Mouse (Mus musculus) liver, embryonic 15.5 days (tissue): ENCODE results near the gene Zfp61. TPM values are rescaled to one million over a fixed set of nuclear protein-coding genes. Genes with fewer than 3 reads are reported as not detected.

ENCODE experiments used
- ATAC-seq: fragments of 200-750 bp; cut with Nextera tagmentation; 2 replicates; pipeline ENCODE4 v1.8.0; 2017; ENCODE audit warnings: moderate number of reproducible peaks, mild to moderate bottlenecking, moderate library complexity; ENCODE audit not compliant: insufficient read depth
- H3K27ac ChIP-seq: fragments of 300-500 bp; sonication (generic); replicated peaks from 2 replicates; pipeline ENCODE4 v1.5.1; 2015; ENCODE audit warnings: mild to moderate bottlenecking, inconsistent platforms
- H3K27me3 ChIP-seq: fragments of 300-500 bp; sonication (generic); 2 replicates; pipeline ENCODE4 v1.6.1; 2015; ENCODE audit warnings: mild to moderate bottlenecking, inconsistent platforms
- H3K36me3 ChIP-seq: fragments of 300-500 bp; sonication (generic); replicated peaks from 2 replicates; pipeline ENCODE4 v1.6.1; 2015; ENCODE audit warnings: moderate library complexity, mild to moderate bottlenecking, inconsistent platforms
- H3K4me1 ChIP-seq: fragments of 300-500 bp; sonication (generic); replicated peaks from 2 replicates; pipeline ENCODE4 v1.6.1; 2015; ENCODE audit warnings: inconsistent platforms
- H3K4me2 ChIP-seq: fragments of 300-500 bp; sonication (generic); 2 replicates; pipeline ENCODE4 v1.6.1; 2015; ENCODE audit warnings: moderate library complexity, mild to moderate bottlenecking, inconsistent platforms
- H3K4me3 ChIP-seq: fragments of 300-500 bp; sonication (generic); replicated peaks from 2 replicates; pipeline ENCODE4 v1.5.1; 2015; ENCODE audit warnings: mild to moderate bottlenecking, inconsistent platforms
- H3K9ac ChIP-seq: fragments of 300-500 bp; sonication (generic); 2 replicates; pipeline ENCODE4 v1.6.1; 2015; ENCODE audit warnings: moderate library complexity, mild to moderate bottlenecking, inconsistent platforms
- H3K9me3 ChIP-seq: fragments of 300-500 bp; sonication (generic); replicated peaks from 2 replicates; pipeline ENCODE4 v1.6.1; 2016; ENCODE audit warnings: inconsistent platforms
- WGBS: fragments of 180-500 bp; shearing (Covaris S2); methylation state at CpG from one replicate; pipeline ENCODE4 v1.1.7; 2015; ENCODE audit warnings: mixed read lengths; ENCODE audit not compliant: insufficient replicate concordance; 5-methylcytosine and 5-hydroxymethylcytosine counted together
- polyA plus RNA-seq: library from polyadenylated mRNA; unstranded; fragments of >200 nt; fragmentation: Nextera tagmentation; extraction: Ambion mirVana; gene quantifications from 2 replicates; pipeline ENCODE4 v1.2.1, GENCODE M21; 2015

Gene Zfp61
- 2.1 and 2.6 TPM in 2 replicates for polyA plus RNA-seq

DNA sequence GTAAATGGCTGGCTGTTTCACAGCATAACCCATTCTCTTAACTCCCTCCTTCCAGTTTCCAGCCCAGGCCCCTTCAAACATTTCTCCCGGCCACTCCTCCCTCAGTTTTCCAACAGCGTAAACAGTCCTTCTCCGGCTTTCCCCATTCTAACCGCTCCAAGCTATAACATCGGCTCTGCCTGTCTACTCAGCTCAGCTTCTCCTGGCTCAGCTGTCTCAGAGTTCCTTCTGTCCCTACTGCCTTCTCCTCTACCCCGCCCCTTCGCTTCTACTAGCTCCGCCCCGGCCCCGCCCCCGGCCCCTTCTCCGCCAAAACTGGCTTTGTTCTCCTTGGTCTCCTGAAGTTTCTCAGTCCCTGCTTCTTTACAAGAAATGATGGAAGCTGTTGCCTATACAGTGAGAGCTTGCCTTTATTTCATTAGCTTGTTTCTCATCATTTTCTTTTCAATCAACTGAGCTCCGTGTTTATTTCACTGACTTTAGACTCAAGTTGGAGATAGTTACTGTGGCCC is at the start of gene Zfp61:
Zfp61 (minus strand) TSS at position 462 of the 512 bp plus-strand sequence.
- H3K27me3 ChIP-seq, result no peaks in the 10 kb centered on the region
- ATAC-seq, result peak; percentile 47; the same call in 1 of the 2 replicates
- 1% methylated on average over 13 of the region's 13 CpGs for WGBS
- H3K27ac ChIP-seq, result peak within 1 kb of the TSS; percentile 1; the same call in 1 of the 2 replicates
- H3K36me3 ChIP-seq, result 0 out of 2 replicates have a peak, but pooled peaks cover under 1% of the 10 kb centered on the region
- H3K9me3 ChIP-seq, result no peaks in the 10 kb centered on the region
- H3K4me2 ChIP-seq, result peak within 1 kb of the TSS; percentile 88
- H3K4me1 ChIP-seq, result peaks cover 33% of the 10 kb centered on the region
- peak within 1 kb of the TSS; percentile 68 for H3K4me3 ChIP-seq
- H3K9ac ChIP-seq, result peak within 1 kb of the TSS; percentile 49

DNA sequence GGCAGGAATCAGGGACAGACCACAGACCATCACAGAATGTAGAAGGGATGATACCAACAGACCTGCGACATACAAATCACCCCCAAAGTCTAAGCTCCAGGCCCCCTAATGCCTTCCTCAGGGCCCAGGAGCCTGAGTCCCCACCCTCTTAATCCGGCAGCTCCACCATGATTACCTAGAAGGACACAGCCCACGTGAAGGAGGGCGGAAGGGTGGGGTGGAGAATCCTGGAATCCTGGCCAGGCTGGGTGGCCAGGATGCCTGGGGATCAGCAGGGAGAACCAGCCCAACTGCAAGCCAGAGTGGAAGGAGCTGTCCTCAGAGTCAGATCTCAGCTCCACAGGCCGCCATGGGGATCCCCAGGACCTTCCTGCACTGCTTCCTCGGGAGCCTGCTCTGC is 47.9 kb upstream of the Zfp61 start, which contains the start of gene Lypd5:
Lypd5 (plus strand) TSS at position 301 of the 400 bp plus-strand sequence.
- no peaks in the 10 kb centered on the region for H3K4me1 ChIP-seq
- H3K36me3 ChIP-seq, result no peaks in the 10 kb centered on the region
- H3K9me3 ChIP-seq, result no peaks in the 10 kb centered on the region
- no peak within 1 kb of the TSS for H3K4me3 ChIP-seq
- ATAC-seq, result no peak
- H3K4me2 ChIP-seq, result no peak within 1 kb of the TSS
- WGBS, result 26% methylated on average over 6 of the region's 6 CpGs
- peaks cover 10% of the 10 kb centered on the region; the same call in 1 of the 2 replicates for H3K27me3 ChIP-seq
- H3K9ac ChIP-seq, result no peak within 1 kb of the TSS
- H3K27ac ChIP-seq, result no peak within 1 kb of the TSS

DNA sequence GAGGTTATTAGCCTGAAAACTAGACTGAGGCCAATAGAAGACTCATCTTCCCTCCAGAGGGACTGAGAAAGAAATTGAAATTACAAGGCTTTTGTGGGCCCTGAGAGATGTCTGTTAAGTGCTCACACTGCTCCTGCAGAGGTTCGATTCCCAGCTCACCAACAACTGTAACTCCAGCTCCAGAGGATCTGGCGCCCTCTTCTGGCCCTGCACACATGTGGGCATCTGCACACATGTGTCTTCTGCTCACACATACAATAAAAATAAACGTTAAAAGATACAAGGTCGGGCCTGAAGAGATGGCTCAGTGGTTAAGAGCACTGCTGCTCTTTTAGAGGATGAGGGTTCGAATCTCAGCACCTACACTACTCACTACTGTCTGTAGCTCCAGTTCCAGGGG is 45.4 kb upstream of the Zfp61 start:
- no peak overlapping the region for H3K9ac ChIP-seq
- 50% methylated on average over 5 of the region's 5 CpGs for WGBS

DNA sequence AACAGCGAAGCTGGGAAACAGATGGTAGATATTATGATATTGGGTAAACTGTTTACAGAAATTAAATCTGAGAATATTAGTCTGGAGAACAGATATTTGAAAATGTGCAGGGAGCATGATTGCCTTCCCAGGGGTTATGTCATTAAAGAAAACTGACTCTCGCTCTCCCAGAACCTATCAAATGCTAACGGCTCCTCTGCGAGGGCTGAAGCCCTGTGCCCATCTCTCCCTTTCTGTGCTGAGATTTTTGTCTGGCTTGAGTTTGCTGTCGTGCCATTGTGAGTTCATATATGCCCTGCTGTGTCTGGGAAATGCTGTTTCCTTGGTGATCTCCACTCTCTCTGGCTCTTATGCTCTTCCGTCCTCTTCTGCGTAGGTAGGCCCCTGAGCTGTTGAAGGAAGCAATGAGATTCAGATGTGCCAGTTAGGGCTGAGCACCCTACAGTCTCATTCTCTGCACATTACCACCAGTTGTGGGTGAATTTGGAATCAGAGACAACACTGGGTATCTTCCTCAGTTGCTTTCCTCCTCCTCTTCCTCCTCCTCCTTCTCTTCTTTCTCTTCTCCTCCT is 42.8 kb upstream of the Zfp61 start:
- no peak for ATAC-seq
- no peak overlapping the region for H3K4me3 ChIP-seq
- H3K9me3 ChIP-seq, result no peaks in the 10 kb centered on the region
- WGBS, result 60% methylated on average over 7 of the region's 7 CpGs
- H3K4me1 ChIP-seq, result no peaks in the 10 kb centered on the region
- H3K27me3 ChIP-seq, result 0 out of 2 replicates have a peak, but pooled peaks cover under 1% of the 10 kb centered on the region
- H3K27ac ChIP-seq, result no peak overlapping the region
- no peak overlapping the region for H3K9ac ChIP-seq
- H3K4me2 ChIP-seq, result no peak overlapping the region
- H3K36me3 ChIP-seq, result no peaks in the 10 kb centered on the region

More for the DNA sequence above, 45.4 kb upstream of the Zfp61 start:
- no peaks in the 10 kb centered on the region for H3K9me3 ChIP-seq
- H3K4me2 ChIP-seq, result no peak overlapping the region
- ATAC-seq, result no peak
- no peaks in the 10 kb centered on the region for H3K36me3 ChIP-seq
- H3K27ac ChIP-seq, result no peak overlapping the region
- H3K4me3 ChIP-seq, result no peak overlapping the region
- no peaks in the 10 kb centered on the region for H3K4me1 ChIP-seq
- H3K27me3 ChIP-seq, result peaks cover 5% of the 10 kb centered on the region; the same call in 1 of the 2 replicates

DNA sequence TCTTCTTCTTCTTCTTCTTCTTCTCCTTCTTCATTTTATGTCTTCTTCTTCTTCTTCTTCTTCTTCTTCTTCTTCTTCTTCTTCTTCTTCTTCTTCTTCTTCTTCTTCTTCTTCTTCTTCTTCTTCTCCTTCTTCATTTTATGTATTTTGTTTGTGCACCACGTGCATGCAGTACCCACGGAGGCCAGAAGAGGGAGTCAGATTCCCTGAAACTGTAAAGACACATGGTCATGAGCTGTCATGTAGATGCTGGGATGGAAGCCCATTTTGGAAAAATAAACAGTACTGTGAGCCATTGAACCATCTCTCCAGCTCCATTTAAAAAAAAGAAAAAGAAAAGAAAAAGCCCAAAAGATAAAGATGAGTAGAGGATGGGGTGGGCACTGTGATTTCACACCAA is 37.2 kb upstream of the Zfp61 start:
- Histone ChIP-seq H3K27me3 (peaks cover 27% of the 10 kb centered on the region), H3K4me3 (no peak overlapping the region), H3K36me3 (no peaks in the 10 kb centered on the region), H3K9me3 (peaks cover 4% of the 10 kb centered on the region; the same call in 1 of the 2 replicates), H3K4me1 (no peaks in the 10 kb centered on the region), H3K4me2 (no peak overlapping the region), H3K9ac (no peak overlapping the region), H3K27ac (no peak overlapping the region)
- ATAC-seq, result no peak
- WGBS, result 36% methylated on average over 2 of the region's 2 CpGs

DNA sequence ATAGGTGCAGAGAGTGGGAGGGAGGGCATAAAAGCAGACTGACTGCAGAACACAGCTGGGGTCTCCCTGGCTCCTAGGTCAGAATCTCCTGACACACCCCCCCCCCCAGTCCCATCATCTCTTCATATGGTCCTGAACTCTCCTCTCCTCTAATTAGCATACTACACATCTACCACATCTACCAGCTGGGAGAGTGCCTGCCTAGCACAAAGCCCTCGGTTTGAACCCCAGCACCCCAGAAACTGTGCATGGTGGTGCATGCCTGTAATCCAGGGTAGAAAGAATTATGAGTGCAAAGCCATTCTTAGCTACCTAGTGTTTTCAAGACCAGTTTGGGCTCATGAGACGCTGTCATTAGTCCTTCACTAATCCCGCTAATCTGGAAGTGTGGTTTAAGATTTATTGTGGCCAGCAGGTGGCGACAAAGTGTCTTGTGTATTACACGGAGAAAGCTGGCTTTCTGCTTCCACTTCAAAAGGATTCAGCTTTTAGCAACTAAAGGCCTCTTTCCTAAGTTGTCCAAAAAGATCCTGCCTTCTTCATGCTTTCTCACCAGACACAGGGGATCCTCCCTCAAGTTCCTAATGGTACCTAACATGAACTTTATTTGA is 34.8 kb upstream of the Zfp61 start:
- ATAC-seq, result no peak
- WGBS, result 6% methylated on average over 5 of the region's 5 CpGs
- peaks cover 4% of the 10 kb centered on the region; the same call in 1 of the 2 replicates for H3K9me3 ChIP-seq
- H3K27me3 ChIP-seq, result peaks cover 34% of the 10 kb centered on the region
- H3K9ac ChIP-seq, result no peak overlapping the region
- no peak overlapping the region for H3K27ac ChIP-seq
- no peaks in the 10 kb centered on the region for H3K4me1 ChIP-seq
- no peak overlapping the region for H3K4me3 ChIP-seq
- no peaks in the 10 kb centered on the region for H3K36me3 ChIP-seq
- H3K4me2 ChIP-seq, result no peak overlapping the region

DNA sequence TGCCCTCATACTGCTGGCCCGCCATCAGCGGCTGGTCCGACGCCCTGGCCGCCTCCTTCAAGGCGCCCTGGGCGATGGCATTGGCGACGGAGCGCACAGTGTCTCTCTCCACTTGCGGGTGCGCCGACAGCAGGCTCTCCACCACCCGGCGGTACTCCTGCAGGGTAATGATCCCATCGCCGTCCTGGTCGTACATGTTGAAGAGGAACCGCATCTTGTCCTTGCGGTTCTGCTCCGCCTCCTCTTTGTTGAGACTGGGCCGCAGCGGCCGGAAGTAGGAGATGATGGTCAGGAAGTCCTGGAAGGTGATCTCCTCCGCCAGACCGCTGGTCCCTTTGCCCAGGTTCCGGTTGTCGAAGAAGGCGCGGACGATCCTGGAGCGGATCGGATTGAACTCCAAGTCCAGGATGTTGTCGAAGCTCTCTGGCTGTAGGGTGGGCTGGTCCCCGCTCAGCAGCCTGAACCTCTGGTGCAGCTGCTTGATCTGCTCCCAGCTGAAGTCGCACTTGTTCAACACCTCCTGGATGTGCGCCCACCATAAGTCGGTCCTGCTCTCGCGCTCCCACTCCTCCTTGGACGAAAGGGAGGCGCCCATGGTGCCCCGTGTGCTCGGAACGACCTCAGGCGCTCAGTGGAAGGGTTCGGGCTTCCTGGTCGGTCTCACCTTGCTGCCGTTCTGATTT is 32.4 kb upstream of the Zfp61 start, which contains the start of gene Tescl:
Tescl (minus strand) TSS at position 633 of the 683 bp plus-strand sequence.
- Histone ChIP-seq H3K4me1 (no peaks in the 10 kb centered on the region), H3K4me3 (no peak within 1 kb of the TSS), H3K27ac (no peak within 1 kb of the TSS), H3K36me3 (no peaks in the 10 kb centered on the region), H3K9ac (no peak within 1 kb of the TSS), H3K4me2 (peak within 1 kb of the TSS; percentile 15; the same call in 1 of the 2 replicates), H3K9me3 (peaks cover 2% of the 10 kb centered on the region; the same call in 1 of the 2 replicates), H3K27me3 (peaks cover 34% of the 10 kb centered on the region)
- ATAC-seq, result no peak
- 24% methylated on average over 49 of the region's 49 CpGs for WGBS

DNA sequence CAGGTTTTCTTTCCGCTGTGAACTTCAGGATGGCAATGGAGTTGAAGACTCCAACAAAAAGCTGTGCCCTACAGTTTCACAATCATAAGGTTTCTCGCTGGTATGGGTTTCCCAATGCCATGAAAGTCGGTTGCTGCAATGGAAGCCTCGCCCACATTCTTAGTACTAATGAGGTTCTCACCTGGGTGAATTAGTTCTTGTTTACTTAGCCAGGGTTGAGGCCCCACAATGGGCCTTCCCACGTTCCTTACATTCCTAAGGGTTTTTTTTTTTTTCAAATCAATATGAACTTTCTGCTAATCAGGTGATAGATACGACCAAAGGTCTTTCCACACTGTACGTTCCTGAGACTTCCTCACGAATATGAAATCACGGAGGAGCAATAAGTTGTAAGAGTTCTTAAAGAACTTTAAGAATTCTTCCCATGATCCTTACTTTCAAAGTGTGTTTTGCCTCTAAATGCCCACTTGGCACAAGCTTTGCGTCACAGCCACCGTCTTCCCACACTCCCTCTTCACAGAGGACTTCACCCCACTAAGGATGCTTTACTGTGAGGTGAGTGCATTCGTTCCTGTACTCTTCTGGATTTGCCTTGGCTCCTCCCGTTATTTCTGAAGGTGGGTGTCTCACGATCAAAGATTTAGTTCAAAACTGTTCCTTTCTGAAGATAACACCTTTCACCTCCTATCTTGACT is 26.4 kb upstream of the Zfp61 start:
- WGBS, result 57% methylated on average over 14 of the region's 14 CpGs
- H3K9me3 ChIP-seq, result no peaks in the 10 kb centered on the region
- H3K4me1 ChIP-seq, result no peaks in the 10 kb centered on the region
- peaks cover 22% of the 10 kb centered on the region for H3K27me3 ChIP-seq
- no peak overlapping the region for H3K4me3 ChIP-seq
- no peak overlapping the region for H3K9ac ChIP-seq
- no peak for ATAC-seq
- no peak overlapping the region for H3K27ac ChIP-seq
- H3K36me3 ChIP-seq, result no peaks in the 10 kb centered on the region
- H3K4me2 ChIP-seq, result no peak overlapping the region

DNA sequence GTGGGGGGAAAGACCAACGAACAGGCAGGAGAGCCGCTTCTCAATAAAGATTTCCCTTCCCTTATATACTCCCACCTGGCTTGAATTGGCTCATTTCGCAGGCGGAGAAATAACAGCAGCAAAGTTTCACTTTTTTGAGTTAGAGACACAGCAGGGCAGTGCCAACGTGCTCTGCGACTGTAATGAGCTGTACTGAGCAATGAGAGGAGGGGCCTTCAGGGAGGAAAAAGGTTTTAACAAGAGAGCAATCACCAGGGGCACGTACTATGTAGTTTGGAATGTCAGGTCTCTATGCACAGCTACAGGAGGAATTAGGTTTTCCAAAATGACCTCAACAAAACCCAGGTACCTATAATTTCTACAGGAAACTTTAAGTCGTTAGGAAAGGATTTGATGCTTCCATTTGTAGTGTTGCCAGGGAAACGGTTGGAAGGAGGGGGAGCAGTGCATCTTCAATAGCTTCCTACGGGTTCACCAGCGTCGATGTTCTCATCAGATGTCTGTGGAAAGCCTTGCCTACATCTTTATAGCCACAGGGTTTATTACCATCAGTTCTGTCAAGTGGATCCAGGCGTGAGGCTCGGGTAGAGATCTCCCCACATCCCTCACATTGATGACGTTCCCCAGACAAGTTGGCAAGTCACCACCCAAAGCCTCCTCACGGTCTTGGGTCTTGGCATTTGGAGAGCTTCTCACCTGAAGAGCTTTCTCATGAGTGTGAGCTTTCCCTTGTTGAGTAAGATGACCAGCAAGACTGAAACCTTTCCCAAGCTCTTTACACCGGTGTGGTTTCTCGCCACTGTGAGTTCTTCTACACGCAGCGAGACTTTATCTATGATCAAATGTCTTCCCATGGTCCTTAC is 25.5 kb upstream of the Zfp61 start:
- Histone ChIP-seq H3K4me3 (no peak overlapping the region), H3K27ac (no peak overlapping the region), H3K4me1 (no peaks in the 10 kb centered on the region), H3K36me3 (no peaks in the 10 kb centered on the region), H3K9ac (no peak overlapping the region), H3K27me3 (peaks cover 22% of the 10 kb centered on the region), H3K4me2 (peak overlapping the region; percentile 29; the same call in 1 of the 2 replicates), H3K9me3 (no peaks in the 10 kb centered on the region)
- WGBS, result 42% methylated on average over 20 of the region's 20 CpGs
- no peak for ATAC-seq

DNA sequence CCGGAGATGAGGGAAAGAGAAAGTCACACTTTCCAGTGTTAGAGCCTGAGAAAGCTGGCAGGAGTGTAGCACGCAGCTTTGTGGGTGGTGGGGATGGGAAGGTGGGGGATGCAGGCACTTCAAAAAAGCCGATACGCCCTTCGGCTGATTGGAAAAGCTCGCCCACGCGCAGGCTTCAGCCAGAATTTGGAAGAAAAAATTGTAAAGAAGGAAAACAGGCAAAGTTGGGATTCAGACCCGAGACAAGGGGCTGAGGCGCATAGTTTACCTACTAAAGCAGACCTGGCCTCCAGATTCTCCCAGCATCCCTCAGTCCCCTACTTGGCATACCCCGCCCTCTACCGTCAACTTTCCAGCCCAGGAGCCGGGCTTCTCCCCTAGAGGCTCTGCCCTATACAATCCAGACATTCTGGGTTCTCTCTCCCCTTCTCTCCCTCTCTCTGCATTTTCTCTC is 24.7 kb upstream of the Zfp61 start:
- WGBS, result 16% methylated on average over 13 of the region's 13 CpGs
- peak overlapping the region; percentile 29 for H3K4me2 ChIP-seq
- no peak for ATAC-seq
- no peaks in the 10 kb centered on the region for H3K36me3 ChIP-seq
- no peak overlapping the region for H3K9ac ChIP-seq
- H3K4me1 ChIP-seq, result no peaks in the 10 kb centered on the region
- H3K27ac ChIP-seq, result no peak overlapping the region
- peaks cover 22% of the 10 kb centered on the region for H3K27me3 ChIP-seq
- no peaks in the 10 kb centered on the region for H3K9me3 ChIP-seq
- no peak overlapping the region for H3K4me3 ChIP-seq
